In the genomic region with DNA sequence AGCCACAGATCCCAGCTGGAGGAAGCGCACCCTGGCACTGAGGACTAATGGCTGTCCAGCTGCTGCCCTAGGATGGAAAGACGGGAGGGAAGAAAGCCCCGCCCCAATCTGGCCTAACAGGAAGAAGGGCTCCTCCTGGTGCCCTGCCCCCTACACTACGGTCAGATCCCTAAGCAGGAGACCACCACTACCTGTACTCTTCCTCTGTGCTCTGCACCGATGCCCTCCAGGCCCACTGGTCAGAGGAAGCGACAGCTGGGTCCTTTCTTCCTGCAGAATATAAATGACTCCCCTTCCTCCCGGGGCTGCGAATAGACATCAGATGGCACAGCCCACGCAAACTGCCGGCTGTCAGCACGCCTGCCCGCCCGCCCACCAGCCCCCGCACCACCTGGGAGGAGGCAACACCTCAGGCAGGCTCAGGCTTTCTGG, we compare ENCODE assay signal across 9 mouse cellular contexts. TPM values are rescaled to one million over a fixed set of nuclear protein-coding genes. Genes with fewer than 3 reads are reported as not detected.
DNase-seq lines count a peak whose midpoint lies in the region; ATAC-seq lines count a peak whose summit lies in the region.
"Had no signal": no experiment of that assay in that cellular context is flagged by ENCODE, and none has a peak within 500 bp of the region (broad histone marks: within the 10 kb centered on the region; RNA-seq: fewer than 3 reads in every experiment).

No protein-coding gene starts in this region.

- 0 out of 2 replicates have a peak overlapping the region, but pooled peaks have one; percentile 42 for H3K9ac ChIP-seq in lung, embryonic 16.5 days (ENCODE audit: low read length)

- 22% methylated on average over 14 of the region's 14 CpGs for WGBS in lung, embryonic 16.5 days

- H3K36me3 ChIP-seq in lung, embryonic 16.5 days (ENCODE audit: control insufficient read depth, insufficient read depth, low read length) = 0 out of 2 replicates have a peak, but pooled peaks cover 2% of the 10 kb centered on the region

- H3K4me2 ChIP-seq in lung, embryonic 16.5 days (ENCODE audit: low read depth, low read length) = peak overlapping the region; percentile 38

- peak; percentile 53 for DNase-seq in adrenal gland, postnatal 10 days
- no peak for DNase-seq in adrenal gland, adult 18-20 months (ENCODE audit: low spot score in 2 of 2)
- peak; percentile 74 for DNase-seq in cerebellum, adult 9-11 months
- peak; percentile 66 to 68 for DNase-seq in frontal cortex, postnatal 10 days (ENCODE audit: low spot score in 2 of 2)
- peak; percentile 75 to 81 for DNase-seq in layer of hippocampus, adult 8-10 months (ENCODE audit: low spot score in 2 of 2)
- peak; percentile 85 to 87 for DNase-seq in right cerebral cortex, adult 2 months (ENCODE audit: low spot score in 2 of 2)
- DNase-seq in spleen, postnatal 4 days (ENCODE audit: low spot score in 2 of 2) = no peak

- peak; percentile 51 for ATAC-seq in lung, embryonic 16.5 days (ENCODE audit: low read depth)

- H3K27me3 ChIP-seq in lung, embryonic 16.5 days (ENCODE audit: control insufficient read depth, insufficient read depth, low read depth, low read length) = no peaks in the 10 kb centered on the region
- H3K27me3 ChIP-seq: megakaryocyte, embryonic 14.5 days had no signal

- H3K27ac ChIP-seq in lung, embryonic 16.5 days (ENCODE audit: low read length) = no peak overlapping the region

- H3K9me3 ChIP-seq in lung, embryonic 16.5 days (ENCODE audit: control insufficient read depth, low read length) = no peaks in the 10 kb centered on the region
- H3K9me3 ChIP-seq: megakaryocyte, embryonic 14.5 days had no signal

- H3K4me3 ChIP-seq in lung, embryonic 16.5 days (ENCODE audit: low read length) = no peak overlapping the region
- H3K4me3 ChIP-seq: megakaryocyte, embryonic 14.5 days had no signal

- H3K4me1 ChIP-seq in lung, embryonic 16.5 days (replicated peaks; ENCODE audit: control insufficient read depth, insufficient read depth, low read length) = peaks cover 22% of the 10 kb centered on the region

RNA-seq across cellular contexts. Expression of gene Cyb561d1, which starts 3.9 kb away (rescaled TPM):
- total RNA-seq in adrenal gland, postnatal 10 days (2021) = 1 to 10 TPM; 6.6 to 6.9 TPM
- 1 to 10 TPM; 7.3 to 8.6 TPM for total RNA-seq in adrenal gland, adult 18-20 months (2021)
- 10 to 100 TPM; 15.7 to 21.2 (median 18.9) TPM for total RNA-seq in layer of hippocampus, adult 8-10 months (2022)
- 3.1 and 3.4 TPM in 2 replicates for polyA plus RNA-seq in lung, embryonic 16.5 days (2015; fragmentation: Nextera tagmentation; extraction: Ambion mirVana)

RNA-seq across cellular contexts. Expression of gene Amigo1, which starts 10.9 kb away (rescaled TPM):
- total RNA-seq in adrenal gland, postnatal 10 days (2021) = 10 to 100 TPM; 13.1 to 18.4 TPM
- total RNA-seq in adrenal gland, adult 18-20 months (2021) = 10 to 100 TPM; 23.1 to 23.5 TPM
- total RNA-seq in layer of hippocampus, adult 8-10 months (2022) = 10 to 100 TPM; 61.9 to 71.8 (median 68.3) TPM
- polyA plus RNA-seq in lung, embryonic 16.5 days (2015; fragmentation: Nextera tagmentation; extraction: Ambion mirVana) = 2.3 and 2.4 TPM in 2 replicates

RNA-seq across cellular contexts. Expression of gene Atxn7l2, which starts 13.7 kb away (rescaled TPM):
- total RNA-seq in adrenal gland, postnatal 10 days (2021) = 10 to 100 TPM in 1 of 2 experiments, 1 to 10 TPM in 1; 7.6 to 10.1 TPM
- 1 to 10 TPM; 8.2 to 8.5 TPM for total RNA-seq in adrenal gland, adult 18-20 months (2021)
- total RNA-seq in layer of hippocampus, adult 8-10 months (2022) = 10 to 100 TPM; 23.1 to 36.3 (median 29.6) TPM
- polyA plus RNA-seq in lung, embryonic 16.5 days (2015; fragmentation: Nextera tagmentation; extraction: Ambion mirVana) = 12.9 and 13.4 TPM in 2 replicates

RNA-seq across cellular contexts. Expression of gene Sypl2, which starts 29.4 kb away (rescaled TPM):
- total RNA-seq in adrenal gland, postnatal 10 days (2021) = 10 to 100 TPM; 13.3 to 44.9 TPM
- total RNA-seq in adrenal gland, adult 18-20 months (2021) = 1 to 10 TPM in 1 of 2 experiments, under 1 TPM in 1; 0.46 to 1.4 TPM
- 1 to 10 TPM; 2.1 to 3.8 (median 2.8) TPM for total RNA-seq in layer of hippocampus, adult 8-10 months (2022)
- 0.46 and 1.1 TPM in 2 replicates for polyA plus RNA-seq in lung, embryonic 16.5 days (2015; fragmentation: Nextera tagmentation; extraction: Ambion mirVana)

RNA-seq across cellular contexts. Expression of gene Gpr61, which starts 42.4 kb away (rescaled TPM):
- total RNA-seq in adrenal gland, postnatal 10 days (2021) = under 1 TPM; 0.15 to 0.48 TPM
- total RNA-seq in adrenal gland, adult 18-20 months (2021) = under 1 TPM; 0.19 to 0.23 TPM
- total RNA-seq in layer of hippocampus, adult 8-10 months (2022) = 10 to 100 TPM; 15.8 to 17.2 (median 17.0) TPM
- 0.04 TPM in 1 of 2 replicates, not detected in the other for polyA plus RNA-seq in lung, embryonic 16.5 days (2015; fragmentation: Nextera tagmentation; extraction: Ambion mirVana)

Comparison
In these comparisons a context has a peak if more than half of its experiments do, and no peak if none do; other contexts are left out.
1. DNase-seq: peak in adrenal gland, postnatal 10 days (single experiment), cerebellum, adult 9-11 months (single experiment), frontal cortex, postnatal 10 days (2 of 2), layer of hippocampus, adult 8-10 months (2 of 2) and right cerebral cortex, adult 2 months (2 of 2); none in adrenal gland, adult 18-20 months (0 of 2) and spleen, postnatal 4 days (0 of 2).